Mouse (Mus musculus) forebrain, postnatal 0 days (tissue): Measurements from ENCODE around the gene Zdhhc1. TPM values are rescaled to one million over a fixed set of nuclear protein-coding genes. Genes with fewer than 3 reads are reported as not detected.
A peak's percentile ranks its signal among the peaks of the same experiment; 100 is the strongest.

Experiments
- ATAC-seq: fragments of 200-750 bp; cut with Nextera tagmentation; 2 replicates; pipeline ENCODE4 v1.8.0; 2017; ENCODE audit warnings: mild to moderate bottlenecking, moderate library complexity
- DNase-seq: peaks from one replicate; pipeline ENCODE4 v3.0.0-alpha.2; 2015
- H3K27ac ChIP-seq: fragments of 300-500 bp; sonication (generic); 2 replicates; pipeline ENCODE4 v1.5.1; 2014; ENCODE audit warnings: low read depth, mild to moderate bottlenecking, antibody characterized with exemption, low read length, moderate library complexity, mixed read lengths
- H3K27me3 ChIP-seq: fragments of 300-500 bp; sonication (generic); 2 replicates; pipeline ENCODE4 v1.6.1; 2014; ENCODE audit warnings: mild to moderate bottlenecking, low read length, mixed read lengths; ENCODE audit not compliant: insufficient read depth
- H3K36me3 ChIP-seq: fragments of 300-500 bp; sonication (generic); 2 replicates; pipeline ENCODE4 v1.6.1; 2014; ENCODE audit warnings: mild to moderate bottlenecking, moderate library complexity; ENCODE audit not compliant: insufficient read depth
- H3K4me1 ChIP-seq: fragments of 300-500 bp; sonication (generic); 2 replicates; pipeline ENCODE4 v1.6.1; 2014; ENCODE audit warnings: antibody characterized with exemption; ENCODE audit not compliant: insufficient read depth
- H3K4me2 ChIP-seq: fragments of 300-500 bp; sonication (generic); 2 replicates; pipeline ENCODE4 v1.6.1; 2014; ENCODE audit warnings: low read depth, mild to moderate bottlenecking, moderate library complexity
- H3K4me3 ChIP-seq: fragments of 300-500 bp; sonication (generic); 2 replicates; pipeline ENCODE4 v1.5.1; 2014; ENCODE audit warnings: low read depth, low read length, mixed read lengths
- H3K9ac ChIP-seq: fragments of 300-500 bp; sonication (generic); 2 replicates; pipeline ENCODE4 v1.6.1; 2014; ENCODE audit warnings: mild to moderate bottlenecking
- H3K9me3 ChIP-seq: fragments of 300-500 bp; sonication (generic); 2 replicates; pipeline ENCODE4 v1.6.1; 2016; ENCODE audit warnings: low read length
- CTCF ChIP-seq: sonication (generic); IDR thresholded peaks from 2 replicates; pipeline ENCODE4 v1.5.1; 2016; ENCODE audit warnings: antibody characterized with exemption, control low read depth, low read depth
- WGBS: fragments of 180-500 bp; shearing (Covaris S2); extraction: QIAGEN DNeasy Blood & Tissue Kit; methylation state at CpG from one replicate; pipeline ENCODE4 v1.1.7; 2014; 5-methylcytosine and 5-hydroxymethylcytosine counted together
- polyA plus RNA-seq: library from polyadenylated mRNA; unstranded; fragments of >200 nt; fragmentation: Nextera tagmentation; extraction: Ambion mirVana; gene quantifications from 2 replicates; pipeline ENCODE4 v1.2.1, GENCODE M21; 2015
- total RNA-seq: library from RNA; depleted of rRNA; stranded (reverse); fragments of >200 nt; gene quantifications from 2 replicates; pipeline ENCODE4 v1.2.3, GENCODE M21; 2014

The Zdhhc1 gene
- total and polyA plus RNA-seq, 2 experiments from 2014 or later: 22.7 to 30.4 TPM

GRCm38 (mm10) chr8:105508758-105509157 is 12.1 kb upstream of the Zdhhc1 start:
- 33% methylated on average over 2 of the region's 2 CpGs for WGBS
- no peaks in the 10 kb centered on the region for H3K4me1 ChIP-seq
- H3K9me3 ChIP-seq: no peaks in the 10 kb centered on the region
- no peaks in the 10 kb centered on the region for H3K27me3 ChIP-seq
- no peaks in the 10 kb centered on the region for H3K36me3 ChIP-seq
- no peak overlapping the region for H3K4me3 ChIP-seq
- no peak for TF ChIP-seq CTCF
- peak; percentile 27; the same call in 1 of the 2 replicates for ATAC-seq
- no peak overlapping the region for H3K27ac ChIP-seq
- no peak for DNase-seq
- H3K9ac ChIP-seq: no peak overlapping the region
- H3K4me2 ChIP-seq: no peak overlapping the region

DNA sequence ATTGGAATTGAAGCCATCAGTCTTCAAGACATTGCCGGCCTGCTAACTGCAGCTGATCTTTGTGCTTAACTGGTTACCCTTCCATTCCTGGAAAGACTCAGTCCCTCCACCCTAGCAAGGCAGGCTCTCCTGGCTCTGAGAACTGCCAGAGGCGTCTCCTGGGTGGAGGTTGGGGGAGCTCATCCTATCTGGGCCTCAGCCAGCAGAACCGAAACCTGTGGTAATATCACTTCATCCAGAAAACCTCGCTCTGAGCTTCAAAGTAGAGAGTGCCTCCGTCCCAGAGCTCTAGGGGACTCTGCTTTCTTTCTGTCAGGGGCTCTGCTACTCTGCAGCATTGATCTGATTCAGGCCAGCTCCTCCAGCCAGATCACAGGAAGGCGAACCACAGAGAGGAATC is 10.3 kb upstream of the Zdhhc1 start:
- Histone ChIP-seq H3K4me2 (no peak overlapping the region), H3K9me3 (no peaks in the 10 kb centered on the region), H3K27ac (no peak overlapping the region), H3K36me3 (no peaks in the 10 kb centered on the region), H3K9ac (no peak overlapping the region), H3K4me3 (no peak overlapping the region), H3K27me3 (no peaks in the 10 kb centered on the region), H3K4me1 (no peaks in the 10 kb centered on the region)
- no peak for TF ChIP-seq CTCF
- ATAC-seq (no peak), DNase-seq (no peak)
- WGBS: 82% methylated on average over 6 of the region's 6 CpGs

DNA sequence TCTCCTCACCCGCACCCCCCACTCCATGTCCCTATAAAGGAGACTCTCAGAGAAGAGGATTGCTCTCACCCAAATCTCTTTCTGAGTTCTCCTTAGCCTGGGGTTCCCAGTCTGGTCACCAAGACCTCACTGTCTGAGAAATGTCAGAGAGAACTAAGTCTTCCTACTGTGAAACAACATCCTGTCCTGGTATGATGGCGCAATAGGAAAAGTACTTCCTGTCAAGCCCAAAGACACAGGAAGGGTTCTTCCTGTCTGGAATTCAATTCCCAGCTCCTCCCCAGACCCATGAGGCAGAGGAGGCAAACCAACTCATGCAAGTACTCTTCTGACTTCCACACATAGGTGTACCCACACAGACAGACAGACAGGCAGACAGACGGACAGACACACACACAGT is 7.9 kb upstream of the Zdhhc1 start:
- no peak overlapping the region for H3K4me3 ChIP-seq
- no peak overlapping the region for H3K9ac ChIP-seq
- H3K27me3 ChIP-seq: no peaks in the 10 kb centered on the region
- DNase-seq (no peak), ATAC-seq (no peak)
- no peak overlapping the region for H3K27ac ChIP-seq
- no peak for TF ChIP-seq CTCF
- 89% methylated on average over 3 of the region's 3 CpGs for WGBS
- no peaks in the 10 kb centered on the region for H3K9me3 ChIP-seq
- no peaks in the 10 kb centered on the region for H3K4me1 ChIP-seq
- H3K4me2 ChIP-seq: no peak overlapping the region
- H3K36me3 ChIP-seq: no peaks in the 10 kb centered on the region

DNA sequence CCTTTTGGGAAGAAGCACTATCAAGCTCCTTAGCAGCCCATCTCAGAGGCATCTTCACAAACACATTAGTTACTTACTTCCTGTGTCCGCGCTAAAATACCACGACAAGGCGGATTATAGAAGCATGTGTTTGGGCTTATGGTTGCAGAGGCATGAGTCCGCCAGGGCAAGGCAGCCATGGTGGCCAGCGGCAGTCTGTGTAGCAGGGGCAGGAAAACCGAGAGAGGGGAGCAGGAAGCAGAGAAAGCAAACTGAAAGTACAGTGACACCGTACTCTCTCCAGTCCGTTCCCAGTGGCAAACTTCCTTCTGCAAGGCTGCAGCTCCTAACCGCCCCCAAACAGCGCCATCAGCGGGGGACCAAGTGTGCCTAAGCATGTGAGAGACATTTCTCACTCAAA is 3.1 kb upstream of the Zdhhc1 start:
- TF ChIP-seq CTCF: no peak
- H3K4me3 ChIP-seq: no peak overlapping the region
- H3K4me1 ChIP-seq: peaks cover 16% of the 10 kb centered on the region

GRCm38 (mm10) chr8:105495350-105496302 is 1.1 kb downstream of the Zdhhc1 start:
- no peaks in the 10 kb centered on the region for H3K36me3 ChIP-seq
- 18% methylated on average over 17 of the region's 17 CpGs for WGBS
- peak overlapping the region; percentile 76 for H3K9ac ChIP-seq
- no peak overlapping the region for H3K27ac ChIP-seq
- H3K27me3 ChIP-seq: no peaks in the 10 kb centered on the region
- peaks cover 16% of the 10 kb centered on the region for H3K4me1 ChIP-seq
- H3K4me2 ChIP-seq: peak overlapping the region; percentile 98
- no peaks in the 10 kb centered on the region for H3K9me3 ChIP-seq
- DNase-seq: peak; percentile 19
- peak; percentile 44 for ATAC-seq
- TF ChIP-seq CTCF: no peak
- peak overlapping the region; percentile 57 for H3K4me3 ChIP-seq

More for the DNA sequence above, 3.1 kb upstream of the Zdhhc1 start:
- Histone ChIP-seq H3K9me3 (no peaks in the 10 kb centered on the region), H3K27ac (no peak overlapping the region), H3K4me2 (no peak overlapping the region), H3K9ac (no peak overlapping the region), H3K36me3 (no peaks in the 10 kb centered on the region), H3K27me3 (no peaks in the 10 kb centered on the region)
- DNase-seq (no peak), ATAC-seq (no peak)
- WGBS: 77% methylated on average over 12 of the region's 12 CpGs

- Histone ChIP-seq H3K4me2 (no peak overlapping the region), H3K4me3 (no peak overlapping the region), H3K4me1 (peaks cover 16% of the 10 kb centered on the region), H3K36me3 (no peaks in the 10 kb centered on the region), H3K9ac (no peak overlapping the region), H3K27me3 (no peaks in the 10 kb centered on the region), H3K9me3 (no peaks in the 10 kb centered on the region), H3K27ac (no peak overlapping the region)
- no peak for TF ChIP-seq CTCF
- no peak for ATAC-seq
- WGBS: 84% methylated on average over 3 of the region's 3 CpGs
- DNase-seq: no peak
Observed at GRCm38 (mm10) chr8:105494566-105494965, 2.1 kb downstream of the Zdhhc1 start.

GRCm38 (mm10) chr8:105493495-105493894 is 3.2 kb downstream of the Zdhhc1 start:
- 56% methylated on average over 3 of the region's 3 CpGs for WGBS
- no peaks in the 10 kb centered on the region for H3K9me3 ChIP-seq
- no peak overlapping the region for H3K9ac ChIP-seq
- ATAC-seq: no peak
- no peaks in the 10 kb centered on the region for H3K36me3 ChIP-seq
- H3K27me3 ChIP-seq: no peaks in the 10 kb centered on the region
- no peak for TF ChIP-seq CTCF
- no peak overlapping the region for H3K27ac ChIP-seq
- H3K4me3 ChIP-seq: no peak overlapping the region
- no peak for DNase-seq
- H3K4me2 ChIP-seq: no peak overlapping the region
- H3K4me1 ChIP-seq: peaks cover 16% of the 10 kb centered on the region
